Mouse (Mus musculus) heart, postnatal 0 days (tissue): Measurements from ENCODE around the gene Prkaa2.

ENCODE experiments used
- CTCF ChIP-seq: IDR thresholded peaks from 2 replicates; pipeline ENCODE4 v1.5.1; 2016; ENCODE audit warnings: antibody characterized with exemption, control low read depth, low read depth
- EP300 ChIP-seq: IDR thresholded peaks from 2 replicates; pipeline ENCODE4 v1.6.1; 2016; ENCODE audit warnings: antibody characterized with exemption, low read depth

GRCm38 (mm10) chr4:105004135-105004534 is 105.6 kb downstream of the Prkaa2 start:
- TF ChIP-seq CTCF, result no peak
- TF ChIP-seq EP300, result no peak
